Comparison of ENCODE assay signal across 8 mouse cellular contexts in genomic region chr7:127470011-127470715, GRCm38 (mm10). TPM values are rescaled to one million over a fixed set of nuclear protein-coding genes. Genes with fewer than 3 reads are reported as not detected.
DNase-seq lines count a peak whose midpoint lies in the region; ATAC-seq and TF ChIP-seq lines count a peak whose summit lies in the region.

No protein-coding gene starts in this region.

- ATAC-seq in embryonic facial prominence, embryonic 12.5 days (ENCODE audit: insufficient number of reproducible peaks, insufficient read depth, low FRiP score, low TSS enrichment) = no peak
- peak; percentile 21; the same call in 1 of the 2 replicates for ATAC-seq in midbrain, embryonic 16.5 days

- H3K9me3 ChIP-seq in embryonic facial prominence, embryonic 12.5 days = no peaks in the 10 kb centered on the region
- no peaks in the 10 kb centered on the region for H3K9me3 ChIP-seq in midbrain, embryonic 16.5 days (replicated peaks; ENCODE audit: control insufficient read depth, low read length, poor library complexity, severe bottlenecking)

- peaks cover 7% of the 10 kb centered on the region; the same call in 1 of the 2 replicates for H3K4me1 ChIP-seq in spleen, adult 2 months (ENCODE audit: control insufficient read depth, insufficient read depth, insufficient read length)
- peaks cover 12% of the 10 kb centered on the region for H3K4me1 ChIP-seq in embryonic facial prominence, embryonic 12.5 days
- H3K4me1 ChIP-seq in midbrain, embryonic 16.5 days (ENCODE audit: control insufficient read depth, insufficient read depth, low read length) = peaks cover 19% of the 10 kb centered on the region

- H3K4me3 ChIP-seq in spleen, adult 2 months (ENCODE audit: extremely low read depth, insufficient read depth, insufficient read length) = peak overlapping the region; percentile 88
- peak overlapping the region; percentile 88 for H3K4me3 ChIP-seq in embryonic facial prominence, embryonic 12.5 days
- H3K4me3 ChIP-seq in midbrain, embryonic 16.5 days (ENCODE audit: low read depth, low read length) = peak overlapping the region; percentile 72

- H3K4me2 ChIP-seq in embryonic facial prominence, embryonic 12.5 days (replicated peaks) = peak overlapping the region; percentile 87
- peak overlapping the region; percentile 97 for H3K4me2 ChIP-seq in midbrain, embryonic 16.5 days (ENCODE audit: low read length)

- peak overlapping the region; percentile 13 for H3K27ac ChIP-seq in spleen, adult 2 months (ENCODE audit: insufficient read depth, low read length)
- H3K27ac ChIP-seq in embryonic facial prominence, embryonic 12.5 days = peak overlapping the region; percentile 99
- H3K27ac ChIP-seq in midbrain, embryonic 16.5 days (ENCODE audit: low read length) = peak overlapping the region; percentile 97

- TF ChIP-seq CTCF in spleen, adult 2 months (IDR thresholded peaks at IDR 0.05; ENCODE audit: extremely low read depth, insufficient read depth, insufficient read length, insufficient replicate concordance) = no peak

- WGBS in spleen, adult 2 months = 10% methylated on average over 10 of the region's 10 CpGs
- WGBS in embryonic facial prominence, embryonic 12.5 days = 8% methylated on average over 10 of the region's 10 CpGs
- 8% methylated on average over 10 of the region's 10 CpGs for WGBS in midbrain, embryonic 16.5 days

- peaks cover 20% of the 10 kb centered on the region for H3K36me3 ChIP-seq in spleen, adult 2 months (ENCODE audit: control insufficient read depth, insufficient read depth, low read length)
- H3K36me3 ChIP-seq in embryonic facial prominence, embryonic 12.5 days = peaks cover 46% of the 10 kb centered on the region
- H3K36me3 ChIP-seq in midbrain, embryonic 16.5 days (ENCODE audit: control insufficient read depth, insufficient read depth, low read length) = peaks cover 8% of the 10 kb centered on the region

- no peak for TF ChIP-seq POLR2A in spleen, adult 2 months (IDR thresholded peaks at IDR 0.05; ENCODE audit: low read depth, low read length)

- peak overlapping the region; percentile 84 for H3K9ac ChIP-seq in embryonic facial prominence, embryonic 12.5 days
- peak overlapping the region; percentile 64 for H3K9ac ChIP-seq in midbrain, embryonic 16.5 days (ENCODE audit: low read depth, low read length)

- H3K27me3 ChIP-seq in spleen, adult 2 months (ENCODE audit: control insufficient read depth, insufficient read depth, low read length) = no peaks in the 10 kb centered on the region
- no peaks in the 10 kb centered on the region for H3K27me3 ChIP-seq in embryonic facial prominence, embryonic 12.5 days
- H3K27me3 ChIP-seq in midbrain, embryonic 16.5 days (ENCODE audit: control insufficient read depth, insufficient read depth, low read depth, low read length) = no peaks in the 10 kb centered on the region

- DNase-seq in spleen, adult 2 months (ENCODE audit: low read depth in 1 of 2, low spot score in 2 of 2) = no peak
- no peak for DNase-seq in spleen, postnatal 4 days (ENCODE audit: low spot score in 2 of 2)
- DNase-seq in heart, postnatal 4 days = peak; percentile 30
- DNase-seq in liver = peak; percentile 51
- no peak for DNase-seq in T-cell, adult 2 months (ENCODE audit: low spot score)
- no peak for DNase-seq in layer of hippocampus, postnatal 36 days

RNA-seq across cellular contexts. Expression of gene Fbrs, which starts 8.8 kb away (rescaled TPM):
- polyA plus RNA-seq in spleen, adult 2 months (2012; rRNA removed) = 56.1 and 61.0 TPM in 2 replicates
- polyA plus RNA-seq in embryonic facial prominence, embryonic 12.5 days (2016; fragmentation: Nextera tagmentation; extraction: Ambion mirVana) = 14.6 and 14.8 TPM in 2 replicates
- 10 to 100 TPM; 37.4 to 38.0 TPM for total RNA-seq in heart, postnatal 4 days (2021)
- 9.1 and 12.5 TPM in 2 replicates for polyA plus RNA-seq in midbrain, embryonic 16.5 days (2015; fragmentation: Nextera tagmentation; extraction: Ambion mirVana)
- total RNA-seq in layer of hippocampus, postnatal 36 days (2021) = 10 to 100 TPM; 61.5 to 65.4 TPM

RNA-seq across cellular contexts. Expression of gene Prr14, which starts 10.8 kb away (rescaled TPM):
- polyA plus RNA-seq in spleen, adult 2 months (2012; rRNA removed) = 76.5 and 84.4 TPM in 2 replicates
- 47.5 and 48.7 TPM in 2 replicates for polyA plus RNA-seq in embryonic facial prominence, embryonic 12.5 days (2016; fragmentation: Nextera tagmentation; extraction: Ambion mirVana)
- 10 to 100 TPM; 28.0 to 28.9 TPM for total RNA-seq in heart, postnatal 4 days (2021)
- polyA plus RNA-seq in midbrain, embryonic 16.5 days (2015; fragmentation: Nextera tagmentation; extraction: Ambion mirVana) = 32.9 and 36.0 TPM in 2 replicates
- 10 to 100 TPM; 27.6 to 30.5 TPM for total RNA-seq in layer of hippocampus, postnatal 36 days (2021)

RNA-seq across cellular contexts. Expression of gene Zfp689, which starts 21.2 kb away (rescaled TPM):
- 4.1 and 6.2 TPM in 2 replicates for polyA plus RNA-seq in spleen, adult 2 months (2012; rRNA removed)
- 16.5 and 16.7 TPM in 2 replicates for polyA plus RNA-seq in embryonic facial prominence, embryonic 12.5 days (2016; fragmentation: Nextera tagmentation; extraction: Ambion mirVana)
- total RNA-seq in heart, postnatal 4 days (2021) = 1 to 10 TPM; 3.9 to 4.8 TPM
- polyA plus RNA-seq in midbrain, embryonic 16.5 days (2015; fragmentation: Nextera tagmentation; extraction: Ambion mirVana) = 16.5 and 17.6 TPM in 2 replicates
- 1 to 10 TPM; 6.9 to 7.1 TPM for total RNA-seq in layer of hippocampus, postnatal 36 days (2021)

RNA-seq across cellular contexts. Expression of gene Srcap, which starts 41.6 kb away (rescaled TPM):
- 37.7 and 38.5 TPM in 2 replicates for polyA plus RNA-seq in spleen, adult 2 months (2012; rRNA removed)
- 88.0 and 88.4 TPM in 2 replicates for polyA plus RNA-seq in embryonic facial prominence, embryonic 12.5 days (2016; fragmentation: Nextera tagmentation; extraction: Ambion mirVana)
- total RNA-seq in heart, postnatal 4 days (2021) = 10 to 100 TPM; 78.7 to 80.5 TPM
- polyA plus RNA-seq in midbrain, embryonic 16.5 days (2015; fragmentation: Nextera tagmentation; extraction: Ambion mirVana) = 38.4 and 49.5 TPM in 2 replicates
- total RNA-seq in layer of hippocampus, postnatal 36 days (2021) = 100 to 1,000 TPM; 102 to 114 TPM

RNA-seq across cellular contexts. Expression of gene Zfp688, which starts 48.3 kb away (rescaled TPM):
- 24.9 and 35.9 TPM in 2 replicates for polyA plus RNA-seq in spleen, adult 2 months (2012; rRNA removed)
- 25.0 and 28.4 TPM in 2 replicates for polyA plus RNA-seq in embryonic facial prominence, embryonic 12.5 days (2016; fragmentation: Nextera tagmentation; extraction: Ambion mirVana)
- 1 to 10 TPM; 3.8 to 6.0 TPM for total RNA-seq in heart, postnatal 4 days (2021)
- 27.7 and 28.1 TPM in 2 replicates for polyA plus RNA-seq in midbrain, embryonic 16.5 days (2015; fragmentation: Nextera tagmentation; extraction: Ambion mirVana)
- total RNA-seq in layer of hippocampus, postnatal 36 days (2021) = 10 to 100 TPM; 12.5 to 17.4 TPM

Comparison
In these comparisons a context has a peak if more than half of its experiments do, and no peak if none do; other contexts are left out.
1. DNase-seq: peak in heart, postnatal 4 days (single experiment) and liver (single experiment); none in spleen, adult 2 months (0 of 2), spleen, postnatal 4 days (0 of 2), T-cell, adult 2 months (single experiment) and layer of hippocampus, postnatal 36 days (0 of 2).
2. H3K27ac ChIP-seq: peak in every context shown above with its lines; median percentile 99 in embryonic facial prominence, embryonic 12.5 days; 97 in midbrain, embryonic 16.5 days; 13 in spleen, adult 2 months.
3. Peak in every context shown above with its lines, with median percentiles within 50 percentile points of each other: H3K4me3 ChIP-seq.